Mouse (Mus musculus): ENCODE data around the gene Ambra1.

Gene Ambra1

DNA sequence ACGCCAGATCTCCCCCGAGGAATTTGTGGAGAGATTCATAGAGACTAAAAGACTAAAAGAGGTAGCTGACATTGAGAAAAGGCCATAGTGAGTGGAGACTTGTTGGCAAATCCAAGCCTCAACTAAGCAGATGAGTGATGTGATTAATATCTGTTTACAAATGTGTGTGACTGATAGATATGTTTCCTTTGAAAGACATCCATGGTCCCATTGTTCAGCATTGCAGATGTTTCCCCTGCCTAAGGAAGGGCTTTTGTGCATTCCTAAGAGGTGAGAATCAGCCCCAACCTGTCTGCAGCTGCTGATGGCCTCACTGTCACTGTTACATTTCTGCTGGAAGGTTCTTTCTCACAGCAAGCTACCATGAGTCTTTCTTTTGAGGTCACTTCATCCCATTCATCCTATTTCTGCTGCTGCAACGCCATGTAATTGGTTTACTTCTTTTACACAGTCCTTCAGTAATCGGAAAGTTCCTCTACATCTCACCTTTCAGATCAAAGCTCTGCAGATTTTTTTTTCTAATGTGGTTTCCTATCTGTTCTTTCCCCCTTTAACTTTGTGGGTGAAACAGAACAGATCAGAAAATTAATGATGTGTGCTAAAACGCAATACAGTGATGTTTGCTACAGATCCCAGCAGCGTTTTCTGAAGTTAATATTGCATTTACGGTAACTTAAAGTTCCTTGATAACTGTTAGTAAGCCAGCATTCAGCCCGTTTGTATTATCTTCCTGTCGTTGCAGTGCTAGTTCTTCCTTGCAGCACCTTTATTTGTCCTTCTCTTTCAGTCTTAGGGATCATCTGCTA, 146.3 kb downstream of the Ambra1 start:
- no peak for DNase-seq

DNA sequence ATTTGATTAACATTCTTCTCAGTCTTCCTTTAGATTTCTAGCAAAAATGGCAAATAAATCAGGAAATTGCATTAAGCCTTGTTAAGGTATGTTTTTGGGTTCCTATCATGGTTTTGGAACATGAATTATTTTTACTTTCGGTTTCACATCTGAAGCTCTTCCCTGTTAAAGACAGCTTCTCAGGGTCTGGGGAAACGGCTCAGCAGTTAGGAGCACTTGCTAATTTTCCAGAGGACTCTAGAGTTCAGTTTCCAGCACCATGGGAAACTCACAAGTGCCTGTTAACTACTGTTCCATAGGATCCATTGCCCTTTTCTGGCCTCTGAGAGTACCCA, 146.8 kb downstream of the Ambra1 start:
- no peak for DNase-seq

DNA sequence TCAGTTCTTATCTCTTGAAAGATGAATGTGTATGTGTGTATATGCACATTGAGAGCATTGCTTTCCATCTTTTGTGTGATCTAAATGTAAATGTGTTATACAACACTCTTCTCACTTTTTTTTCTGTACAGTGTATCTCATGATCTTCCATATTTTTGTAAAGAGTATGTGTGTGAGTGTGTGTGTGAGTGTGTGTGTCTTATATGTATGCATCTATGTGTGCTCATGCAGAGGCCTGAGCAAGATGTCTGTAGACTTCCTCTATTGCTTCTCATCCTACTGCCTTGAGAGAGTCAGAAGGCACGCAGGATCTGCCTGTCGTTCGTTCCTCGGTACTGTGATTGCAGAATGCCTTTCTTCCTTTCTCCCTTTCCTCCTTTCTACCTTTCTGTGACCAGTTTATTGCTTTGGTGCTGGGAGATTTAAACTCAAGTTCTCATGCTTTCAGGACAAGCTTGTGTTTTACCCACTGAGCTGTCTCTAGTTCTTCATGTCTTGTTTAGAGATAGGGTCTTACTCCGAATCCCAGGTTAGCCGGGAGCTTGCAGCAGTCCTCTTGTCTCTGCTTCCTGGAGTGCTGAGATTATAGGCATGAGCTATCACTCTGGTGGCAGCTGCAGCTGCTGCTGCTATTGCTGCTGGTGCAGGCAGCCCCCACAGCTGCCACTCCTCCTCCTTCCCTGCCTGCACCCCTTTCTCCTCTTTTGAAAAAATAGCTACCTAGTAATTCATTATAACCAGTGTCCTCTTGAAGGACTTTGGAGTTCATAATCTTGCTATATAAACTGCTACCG, 148.7 kb downstream of the Ambra1 start:
- no peak for DNase-seq

DNA sequence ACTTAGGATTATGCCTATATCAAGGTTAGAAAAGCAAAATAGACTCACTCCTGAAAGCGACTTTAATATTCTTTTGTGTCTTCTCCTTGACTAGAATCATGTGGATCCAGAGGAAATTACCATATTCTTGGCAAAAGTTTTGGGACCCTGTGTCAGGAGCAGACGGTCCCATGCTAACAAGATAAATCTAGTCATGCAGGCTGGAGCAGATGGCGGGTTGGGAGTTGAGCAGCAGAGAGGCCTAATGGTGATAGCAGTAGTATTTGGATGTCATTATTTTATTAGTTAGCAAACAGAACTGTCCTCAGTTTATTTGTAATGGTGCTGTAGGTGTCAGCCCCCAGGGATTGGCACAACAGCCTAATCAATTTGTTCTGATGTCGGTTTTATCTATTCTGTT, 154.0 kb downstream of the Ambra1 start:
- DNase-seq = no peak

DNA sequence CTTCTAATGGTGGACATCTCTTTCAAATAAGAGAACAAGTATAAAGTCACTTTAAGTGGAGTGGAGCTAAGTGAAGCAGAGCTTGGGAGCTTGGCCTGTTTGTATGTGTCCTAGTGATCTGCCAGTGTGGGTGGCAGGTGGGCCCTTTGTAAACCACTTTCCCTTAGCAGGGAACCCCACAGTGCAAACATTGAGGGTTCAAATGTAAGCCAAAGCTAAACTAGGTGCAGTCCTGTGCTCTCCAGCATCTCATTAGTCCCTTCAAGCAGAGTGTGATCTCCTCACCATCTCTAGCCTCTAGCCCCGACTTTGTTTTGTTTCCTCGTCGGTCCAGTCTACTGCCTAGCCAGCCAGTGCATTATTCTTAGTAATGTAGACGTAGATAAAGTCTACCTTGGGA, 154.7 kb downstream of the Ambra1 start:
- DNase-seq = no peak

DNA sequence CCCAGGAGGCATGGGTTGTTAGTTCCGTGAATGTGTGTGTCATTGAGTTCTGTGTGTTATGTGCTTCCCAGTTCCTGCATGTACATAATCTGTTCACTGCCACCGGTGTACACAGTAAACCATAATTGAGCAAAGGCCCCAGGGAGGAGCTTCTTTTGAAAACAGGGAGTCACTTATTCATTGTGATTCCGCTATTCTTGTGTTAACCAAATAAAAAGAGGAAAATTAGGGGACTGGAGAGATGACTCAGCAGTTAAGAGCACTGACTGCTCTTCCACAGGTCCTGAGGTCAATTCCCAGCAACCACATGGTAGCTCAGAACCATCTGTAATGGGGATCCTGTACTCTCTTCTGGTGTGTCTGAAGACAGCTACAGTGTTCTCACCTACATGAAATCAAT, 164.8 kb downstream of the Ambra1 start:
- no peak for DNase-seq

DNA sequence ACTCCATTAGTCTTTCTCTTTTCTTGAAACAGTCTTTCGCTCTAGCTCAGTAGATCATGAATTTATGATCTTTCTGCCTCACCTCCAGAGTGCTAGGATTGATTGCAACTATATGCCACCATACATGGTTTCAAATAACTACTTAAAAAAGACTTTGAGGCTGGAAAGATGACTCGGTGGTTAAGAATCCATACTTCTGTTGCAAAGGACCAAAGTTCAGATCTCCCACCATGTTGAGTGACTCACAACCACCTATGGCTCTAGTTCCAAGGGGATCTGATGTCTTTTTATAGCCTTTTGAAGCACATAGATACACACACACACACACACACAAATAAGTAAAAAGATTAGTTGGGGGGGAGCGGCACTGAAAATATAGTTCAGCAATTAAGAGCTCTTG, 165.5 kb downstream of the Ambra1 start:
- no peak for DNase-seq

DNA sequence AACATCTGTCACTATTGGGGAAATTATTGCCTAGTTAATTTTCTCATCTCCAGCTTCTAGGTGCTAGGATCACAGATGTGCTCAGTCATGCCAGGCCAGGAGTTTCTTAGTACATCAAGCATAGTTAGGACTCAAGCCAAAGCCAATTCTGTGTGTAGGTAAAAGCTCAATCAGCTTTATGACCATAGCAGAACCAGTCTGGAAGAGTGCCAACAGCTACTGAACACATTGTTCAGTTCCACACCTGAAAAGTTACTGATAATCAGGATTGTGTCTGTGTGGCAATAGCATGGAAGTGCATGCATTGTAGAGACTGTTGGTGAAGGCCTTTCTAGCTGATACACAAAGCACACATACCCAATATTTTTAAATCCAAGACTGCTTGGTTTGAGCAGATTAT, 168.0 kb downstream of the Ambra1 start:
- DNase-seq = no peak

DNA sequence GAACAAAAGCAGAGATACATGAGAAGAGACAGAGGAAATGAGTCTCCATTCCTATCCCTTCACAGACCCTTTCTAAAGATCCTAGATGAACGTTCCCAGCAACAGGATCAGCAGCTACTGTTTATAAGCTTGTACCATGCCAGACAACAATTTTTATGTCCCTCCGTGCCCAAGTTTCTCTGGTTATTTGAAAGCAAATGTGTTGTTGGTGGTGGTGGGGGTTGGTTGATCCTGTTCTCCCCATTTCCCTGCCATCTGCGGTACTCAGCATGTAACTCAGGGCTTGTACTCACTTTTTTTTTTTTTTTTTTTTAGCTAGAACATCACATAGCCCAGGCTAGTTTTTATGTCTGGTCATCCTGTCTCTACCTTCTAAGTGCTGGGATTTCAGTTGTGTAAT, 169.2 kb downstream of the Ambra1 start:
- DNase-seq = no peak

DNA sequence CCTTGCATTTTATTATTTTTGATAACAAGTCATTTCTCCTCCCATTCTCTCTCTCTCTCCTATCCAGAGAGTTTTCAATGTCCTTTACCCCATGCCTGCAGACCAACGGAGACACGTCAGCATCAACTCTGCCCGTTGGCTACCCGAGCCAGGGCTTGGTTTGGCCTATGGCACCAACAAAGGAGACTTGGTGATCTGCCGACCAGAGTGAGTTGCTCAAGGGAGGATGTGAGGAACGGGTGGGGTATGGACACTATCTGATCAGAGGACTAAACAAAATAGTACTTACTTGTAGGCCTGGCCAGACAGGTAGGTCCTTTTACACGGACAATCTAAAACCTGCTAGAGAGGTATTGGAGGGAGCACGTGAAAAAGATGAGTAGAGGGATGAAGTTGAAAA, 170.5 kb downstream of the Ambra1 start:
- DNase-seq = no peak

DNA sequence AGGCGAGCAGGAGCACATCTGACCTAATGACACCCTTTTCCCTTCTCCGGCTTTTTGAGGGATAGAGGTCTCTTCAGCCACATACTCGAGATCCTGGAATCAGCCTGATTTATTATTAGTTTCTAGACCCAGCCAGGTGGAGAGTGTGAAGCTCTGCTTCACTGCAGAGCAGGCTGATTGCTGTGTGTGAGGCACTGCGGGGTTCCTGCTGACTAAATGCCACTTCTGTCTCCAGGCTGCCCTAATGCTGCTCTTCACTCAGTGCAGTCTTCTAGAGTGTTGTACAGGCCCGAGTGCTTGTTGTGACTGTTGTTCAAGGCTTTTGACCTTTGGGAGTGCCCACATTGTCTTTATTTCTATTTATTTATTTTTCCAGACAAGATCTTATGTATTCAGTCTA, 172.4 kb downstream of the Ambra1 start:
- no peak for DNase-seq

DNA sequence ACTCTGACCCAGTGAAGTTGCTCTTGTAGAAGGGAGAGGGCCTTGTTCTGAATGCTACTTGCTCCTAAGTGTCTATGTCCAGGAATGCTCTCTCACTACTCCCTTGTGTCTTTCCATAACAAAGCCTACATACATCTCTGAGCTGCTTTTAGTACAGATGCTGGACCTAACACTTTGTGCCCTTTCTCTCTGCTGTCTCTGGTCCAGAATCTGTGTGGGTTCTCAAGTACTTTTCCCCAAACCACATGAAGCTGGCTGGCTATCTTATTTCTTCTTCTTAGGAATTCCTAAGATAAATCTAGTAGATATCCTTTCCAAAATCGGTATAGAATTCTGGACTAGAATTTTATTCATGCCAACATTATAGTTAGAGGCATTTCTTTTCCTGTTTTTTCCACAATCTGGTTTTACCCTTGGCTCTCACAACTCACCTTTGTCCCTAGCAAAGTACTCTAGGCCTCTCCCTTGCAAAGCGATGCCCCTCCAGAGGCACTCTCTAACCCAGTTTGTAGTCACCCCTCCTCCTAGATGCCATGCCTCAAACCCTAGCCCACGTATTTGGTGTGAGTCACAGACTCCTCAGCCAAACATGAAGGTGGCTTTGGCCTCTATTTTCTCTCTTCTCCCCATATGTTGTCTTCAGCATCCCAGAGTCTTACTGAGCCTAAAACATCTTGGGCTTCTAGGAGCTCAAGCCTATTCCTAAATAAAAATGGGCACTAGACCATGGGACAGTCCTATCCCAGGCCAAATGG, 173.4 kb downstream of the Ambra1 start:
- DNase-seq = no peak

DNA sequence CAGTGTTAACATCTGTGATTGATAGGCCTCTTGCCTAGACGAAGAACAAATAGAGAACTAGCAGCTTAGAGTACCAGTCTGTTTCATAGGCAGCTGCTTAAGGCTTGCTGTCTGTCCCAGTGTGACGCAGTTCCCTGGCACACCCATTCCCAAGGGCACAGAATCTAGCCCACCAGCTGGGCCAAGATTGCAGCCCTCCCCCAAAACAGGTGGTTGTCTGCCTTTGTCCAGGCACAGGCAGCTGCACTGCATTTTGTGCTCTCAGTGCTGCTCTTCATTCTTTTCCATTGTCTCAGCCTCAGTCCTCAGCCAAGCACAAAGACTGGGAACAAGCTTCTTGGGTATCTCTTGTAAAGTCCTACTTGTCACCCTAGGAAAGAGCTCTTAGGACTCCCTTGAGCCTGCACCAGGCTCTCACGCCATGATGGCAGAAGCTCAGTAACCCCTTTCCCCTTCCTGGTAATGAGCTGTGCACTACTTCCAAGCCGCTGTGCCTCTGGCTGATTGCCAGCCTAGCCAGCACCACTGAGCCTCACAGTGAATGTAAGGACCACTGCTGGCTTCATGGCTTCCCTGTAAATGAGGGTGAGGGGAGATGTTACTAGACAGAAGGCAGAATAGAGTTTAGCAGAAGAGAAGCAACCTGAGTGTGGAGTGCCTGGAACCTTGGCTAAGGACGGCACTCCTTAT, 174.8 kb downstream of the Ambra1 start:
- no peak for DNase-seq

DNA sequence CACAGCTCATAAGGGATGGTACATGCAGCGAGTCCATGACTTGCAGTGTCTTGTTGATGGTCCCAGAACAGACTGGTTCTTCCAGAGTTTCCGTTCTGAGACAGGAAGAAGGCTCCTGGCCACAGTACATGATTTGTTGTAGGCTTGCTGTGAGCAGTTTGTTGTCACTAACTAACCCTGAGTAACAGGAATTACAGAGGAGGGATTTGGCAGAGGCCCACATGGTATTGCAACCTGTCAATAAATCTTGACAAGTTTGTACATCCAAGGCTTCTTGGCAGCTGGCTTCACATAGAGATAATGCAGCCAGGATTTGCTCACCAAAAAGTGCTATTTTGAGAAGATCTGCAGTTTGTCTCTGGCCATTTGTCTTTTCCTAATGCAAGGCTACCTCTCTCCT, 176.2 kb downstream of the Ambra1 start:
- DNase-seq = no peak

DNA sequence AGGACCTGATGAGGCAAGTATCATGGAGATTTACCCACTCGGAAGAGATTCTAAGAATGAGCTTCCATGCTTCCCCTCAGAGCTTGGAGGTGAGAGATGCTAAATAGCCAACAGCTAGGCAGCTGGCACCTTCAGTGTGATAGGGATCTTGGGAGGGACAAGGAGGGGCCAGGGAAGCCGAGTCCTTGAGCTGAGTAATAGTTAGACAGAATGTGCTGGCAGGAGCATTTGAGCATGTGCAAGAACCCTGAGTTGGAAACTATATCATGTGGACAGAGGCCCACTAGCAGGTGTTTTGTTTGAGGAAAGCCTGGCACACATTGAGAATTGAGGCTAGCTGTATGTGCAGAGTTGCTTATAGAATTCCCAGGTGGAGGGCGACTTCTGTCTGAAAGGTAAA, 182.7 kb downstream of the Ambra1 start:
- DNase-seq = no peak

DNA sequence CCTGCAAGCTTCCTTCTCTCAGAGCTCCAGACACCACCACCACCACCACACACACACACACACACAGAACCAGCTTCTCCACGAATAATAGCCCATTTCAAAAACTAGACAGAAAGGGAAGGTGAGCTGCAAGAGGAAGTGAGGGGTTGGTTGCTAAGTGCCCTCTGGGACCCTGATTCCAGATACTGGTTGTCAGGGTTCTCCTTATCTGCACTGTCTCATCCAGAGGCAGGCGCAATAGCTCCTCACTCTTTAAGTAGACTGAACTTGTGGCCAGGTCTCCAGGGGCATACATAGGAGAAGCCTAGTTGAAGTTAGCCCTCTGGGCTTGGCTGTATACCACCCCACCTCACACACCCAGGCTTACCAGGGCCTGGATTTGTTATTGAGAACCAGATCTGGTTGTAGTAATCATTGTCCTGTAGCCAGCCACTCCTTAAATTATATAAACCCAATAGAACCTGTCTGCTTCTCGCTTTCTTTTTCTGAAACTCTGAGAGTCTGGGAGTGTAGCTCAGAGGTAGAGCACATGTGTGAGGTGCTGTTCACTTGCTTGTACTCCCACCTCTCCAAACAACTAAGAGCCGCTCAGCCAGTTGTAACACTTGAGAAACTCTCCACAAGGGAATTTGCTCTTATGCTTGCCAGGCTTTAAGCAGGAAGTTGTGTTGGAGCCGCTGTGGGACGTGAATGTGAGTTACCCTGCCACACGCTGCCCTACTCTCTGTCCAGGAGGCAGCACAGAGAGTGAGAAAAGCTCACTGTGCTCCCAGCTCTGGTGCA, 183.6 kb downstream of the Ambra1 start:
- DNase-seq = no peak

DNA sequence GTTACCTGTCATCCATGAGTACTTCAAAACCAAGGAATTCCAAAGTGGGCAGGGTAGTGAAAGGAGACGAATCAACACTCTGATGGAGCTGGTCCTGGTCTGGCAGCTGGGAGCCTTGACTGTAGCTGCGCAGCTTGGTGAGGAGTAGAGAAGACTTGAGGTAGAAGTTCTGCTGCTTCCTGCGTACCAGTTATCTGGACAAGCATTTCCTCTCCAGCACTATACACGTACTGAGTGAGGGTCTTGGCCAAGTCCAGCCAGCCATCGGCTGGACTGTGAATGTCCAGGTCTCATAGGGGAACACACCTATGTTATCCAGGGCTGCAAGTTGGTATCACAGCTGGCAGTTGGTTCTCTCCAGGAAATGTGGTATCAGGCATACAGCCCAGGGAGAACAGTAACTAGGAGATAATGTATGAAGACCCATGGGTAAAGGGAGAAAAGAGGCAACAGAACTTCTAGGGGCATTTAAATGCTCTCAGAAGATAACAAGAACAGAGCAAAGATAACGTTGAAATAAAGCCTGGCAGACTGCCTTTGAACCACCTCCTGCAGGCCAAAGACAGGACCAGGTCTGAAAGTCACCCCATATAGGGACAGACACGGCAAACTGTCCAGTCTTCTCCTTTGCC, 186.5 kb downstream of the Ambra1 start:
- DNase-seq = no peak

DNA sequence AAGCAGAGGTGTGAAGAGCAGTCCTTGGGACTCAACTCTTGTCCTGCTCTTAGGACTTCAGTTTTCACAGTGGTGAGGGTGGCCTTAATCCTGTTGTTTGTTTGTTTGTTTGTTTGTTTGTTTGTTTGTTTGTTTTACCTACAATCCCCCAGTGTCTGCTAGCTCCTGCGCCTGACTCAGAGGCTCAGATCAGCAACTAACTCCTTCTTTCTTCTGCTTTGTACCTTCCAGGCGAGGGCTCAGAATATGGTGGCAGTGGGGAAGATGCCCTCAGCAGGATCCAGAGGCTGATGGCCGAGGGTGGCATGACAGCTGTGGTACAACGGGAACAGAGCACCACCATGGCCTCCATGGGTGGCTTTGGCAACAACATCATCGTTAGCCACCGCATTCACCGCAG, 187.2 kb downstream of the Ambra1 start:
- DNase-seq = no peak

DNA sequence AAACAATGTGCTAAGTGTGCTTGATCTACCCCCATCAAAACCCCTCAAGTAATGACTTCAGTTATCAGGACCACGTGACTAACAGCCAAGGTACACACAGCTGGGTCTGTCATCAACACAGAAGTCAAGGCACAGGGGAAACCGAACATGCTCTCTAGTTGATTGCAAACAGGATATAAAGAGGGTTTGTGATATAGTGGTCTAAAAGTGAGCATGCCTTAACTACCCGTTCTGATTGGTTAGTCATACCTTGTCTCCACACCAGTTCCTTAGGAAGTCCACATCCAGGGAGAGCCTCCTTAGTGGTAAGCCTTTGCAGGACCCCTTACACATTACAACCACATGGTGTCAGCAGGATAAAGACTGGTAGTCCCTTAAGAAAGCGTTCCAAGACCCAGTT, 190.2 kb downstream of the Ambra1 start:
- no peak for DNase-seq

DNA sequence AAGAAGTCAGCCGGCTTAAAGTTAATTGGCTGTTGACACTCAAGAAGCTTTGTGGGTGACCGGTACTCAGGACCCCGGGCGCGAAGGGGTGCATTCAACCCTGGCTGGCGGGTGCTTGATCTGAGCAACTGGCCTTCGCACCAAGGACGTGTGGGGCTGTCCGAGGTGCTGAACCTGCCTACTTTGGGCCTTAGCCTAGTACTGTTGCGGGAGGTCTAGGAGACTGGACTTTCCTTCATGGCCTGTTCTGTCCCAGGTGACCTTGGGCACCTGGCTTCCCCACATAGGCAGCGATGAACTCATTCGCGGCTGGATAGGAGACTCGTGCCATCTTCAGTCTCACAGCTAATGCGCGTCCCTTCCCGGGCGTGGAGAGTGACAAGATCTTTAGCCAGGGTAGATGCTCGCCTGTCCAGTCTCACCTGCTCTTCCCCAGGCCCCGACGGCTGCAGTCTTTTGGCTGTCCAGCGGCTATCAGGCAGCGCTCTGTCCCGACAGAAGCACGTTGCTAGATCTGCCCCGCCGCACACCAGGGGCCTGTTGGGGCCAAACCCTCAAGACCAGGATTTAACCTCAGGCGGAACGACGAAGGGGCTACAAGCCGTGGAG, 191.4 kb downstream of the Ambra1 start:
- peak; percentile 84 for DNase-seq

DNA sequence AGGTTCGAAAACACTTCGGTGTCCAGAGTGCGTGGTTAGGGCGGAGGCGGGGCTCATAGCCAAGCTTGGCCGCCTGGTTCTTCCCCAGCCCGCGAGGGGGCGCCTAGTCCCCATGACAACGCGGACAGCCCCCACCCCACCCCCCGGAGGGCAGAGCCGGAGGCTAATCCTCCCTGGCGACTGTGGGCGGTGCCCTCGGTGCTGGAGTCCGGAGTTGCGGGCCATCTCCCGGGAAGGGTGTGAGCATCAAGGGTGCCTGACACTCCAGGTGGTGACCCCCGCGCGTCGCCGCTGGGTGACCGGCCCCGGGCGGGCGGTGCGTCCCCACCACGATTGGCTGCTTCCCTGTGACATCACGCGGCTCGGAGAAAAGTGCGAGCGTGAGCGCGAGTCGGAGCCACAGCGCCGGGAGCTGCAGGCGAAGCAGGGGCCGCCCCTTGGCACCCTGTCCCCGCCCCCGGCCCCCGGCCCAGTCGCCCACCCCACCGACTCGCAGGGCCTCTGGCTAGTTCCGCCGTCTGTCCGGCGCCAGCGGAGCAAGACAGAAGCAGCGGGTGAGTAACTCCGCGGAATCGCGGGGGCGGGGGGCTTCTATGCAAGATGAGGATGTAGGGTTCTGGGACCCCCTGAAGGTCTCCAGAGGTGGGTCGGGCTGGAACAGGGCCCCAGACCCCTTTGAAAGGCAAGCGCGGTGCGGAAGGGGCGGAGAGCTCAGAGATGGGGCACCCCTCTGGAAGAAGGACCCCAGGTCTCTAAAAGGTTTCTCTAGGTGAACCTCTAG, 192.0 kb downstream of the Ambra1 start:
- DNase-seq = peak; percentile 34
